Mouse (Mus musculus) neural tube, embryonic 13.5 days (tissue): Measurements from ENCODE around the gene Aldh3b2. TPM values are rescaled to one million over a fixed set of nuclear protein-coding genes. Genes with fewer than 3 reads are reported as not detected.
"Not testable (repeated sequence)": the region's sequence is repeated elsewhere in the genome, so short reads cannot be mapped to it uniquely, and the experiment has no call there.

Experiments
- ATAC-seq: fragments of 200-750 bp; cut with Nextera tagmentation; 2 replicates; pipeline ENCODE4 v1.8.0; 2017; ENCODE audit warnings: low read depth, mild to moderate bottlenecking, moderate TSS enrichment, moderate library complexity
- H3K27ac ChIP-seq: fragments of 300-500 bp; sonication (generic); replicated peaks from 2 replicates; pipeline ENCODE4 v1.5.1; 2015; ENCODE audit warnings: moderate library complexity, mild to moderate bottlenecking, inconsistent platforms
- H3K27me3 ChIP-seq: fragments of 300-500 bp; sonication (generic); 2 replicates; pipeline ENCODE4 v1.6.1; 2015; ENCODE audit warnings: mild to moderate bottlenecking, inconsistent platforms
- H3K36me3 ChIP-seq: fragments of 300-500 bp; sonication (generic); 2 replicates; pipeline ENCODE4 v1.6.1; 2015; ENCODE audit warnings: mild to moderate bottlenecking, inconsistent platforms
- H3K4me1 ChIP-seq: fragments of 300-500 bp; sonication (generic); replicated peaks from 2 replicates; pipeline ENCODE4 v1.6.1; 2015; ENCODE audit warnings: inconsistent platforms
- H3K4me2 ChIP-seq: fragments of 300-500 bp; sonication (generic); 2 replicates; pipeline ENCODE4 v1.6.1; 2015; ENCODE audit warnings: inconsistent platforms, mild to moderate bottlenecking, moderate library complexity
- H3K4me3 ChIP-seq: fragments of 300-500 bp; sonication (generic); 2 replicates; pipeline ENCODE4 v1.5.1; 2015; ENCODE audit warnings: mild to moderate bottlenecking, inconsistent platforms
- H3K9ac ChIP-seq: fragments of 300-500 bp; sonication (generic); 2 replicates; pipeline ENCODE4 v1.6.1; 2015; ENCODE audit warnings: moderate library complexity, mild to moderate bottlenecking, inconsistent platforms
- H3K9me3 ChIP-seq: fragments of 300-500 bp; sonication (generic); 2 replicates; pipeline ENCODE4 v1.6.1; 2016; ENCODE audit warnings: inconsistent platforms
- WGBS: fragments of 180-500 bp; shearing (Covaris S2); methylation state at CpG from one replicate; pipeline ENCODE4 v1.1.7; 2015; 5-methylcytosine and 5-hydroxymethylcytosine counted together
- polyA plus RNA-seq: library from polyadenylated mRNA; unstranded; fragments of >200 nt; fragmentation: Nextera tagmentation; extraction: Ambion mirVana; gene quantifications from 2 replicates; pipeline ENCODE4 v1.2.1, GENCODE M21; 2015

Aldh3b2 gene
- polyA plus RNA-seq, 1 experiment from 2014 or later = 0.14 TPM

- WGBS = 56% methylated on average over 1 of the region's 1 CpGs
These were observed 20.0 kb upstream of the Aldh3b2 start for GRCm38 (mm10) chr19:3952099-3952498.

GRCm38 (mm10) chr19:3955033-3955432 lies 17.1 kb upstream of the Aldh3b2 start:
- ATAC-seq = no peak
- H3K27ac ChIP-seq = no peak overlapping the region
- H3K9ac ChIP-seq = no peak overlapping the region
- no peak overlapping the region for H3K4me2 ChIP-seq
- no peak overlapping the region for H3K4me3 ChIP-seq
- no peaks in the 10 kb centered on the region for H3K9me3 ChIP-seq
- WGBS = 75% methylated on average over 3 of the region's 3 CpGs
- no peaks in the 10 kb centered on the region for H3K36me3 ChIP-seq
- no peaks in the 10 kb centered on the region for H3K4me1 ChIP-seq
- H3K27me3 ChIP-seq = no peaks in the 10 kb centered on the region

More at GRCm38 (mm10) chr19:3952099-3952498, 20.0 kb upstream of the Aldh3b2 start:
- Histone ChIP-seq H3K4me2 (no peak overlapping the region), H3K9ac (no peak overlapping the region), H3K27me3 (no peaks in the 10 kb centered on the region), H3K27ac (no peak overlapping the region), H3K4me3 (no peak overlapping the region), H3K9me3 (no peaks in the 10 kb centered on the region), H3K36me3 (no peaks in the 10 kb centered on the region), H3K4me1 (no peaks in the 10 kb centered on the region)
- no peak for ATAC-seq

- H3K4me2 ChIP-seq = no peak overlapping the region
- no peak overlapping the region for H3K27ac ChIP-seq
- H3K4me1 ChIP-seq = no peaks in the 10 kb centered on the region
- WGBS = 60% methylated on average over 4 of the region's 4 CpGs
- no peaks in the 10 kb centered on the region for H3K9me3 ChIP-seq
- ATAC-seq = no peak
- H3K36me3 ChIP-seq = no peaks in the 10 kb centered on the region
- no peaks in the 10 kb centered on the region for H3K27me3 ChIP-seq
- no peak overlapping the region for H3K4me3 ChIP-seq
- H3K9ac ChIP-seq = no peak overlapping the region
These were observed 16.3 kb upstream of the Aldh3b2 start for GRCm38 (mm10) chr19:3955804-3956203.

- not testable (repeated sequence) for H3K27ac ChIP-seq, H3K9me3 ChIP-seq, H3K36me3 ChIP-seq, ATAC-seq, H3K4me2 ChIP-seq, H3K4me3 ChIP-seq, H3K27me3 ChIP-seq, H3K4me1 ChIP-seq, H3K9ac ChIP-seq
- 80% methylated on average over 5 of the region's 5 CpGs for WGBS
These were observed 14.7 kb upstream of the Aldh3b2 start for GRCm38 (mm10) chr19:3957296-3958036.

- WGBS = 78% methylated on average over 4 of the region's 4 CpGs
- no peak within 1 kb of the TSS for H3K27ac ChIP-seq
- H3K4me2 ChIP-seq = no peak within 1 kb of the TSS
- H3K36me3 ChIP-seq = no peaks in the 10 kb centered on the region
- H3K27me3 ChIP-seq = no peaks in the 10 kb centered on the region
- H3K4me1 ChIP-seq = no peaks in the 10 kb centered on the region
- no peak for ATAC-seq
- no peak within 1 kb of the TSS for H3K9ac ChIP-seq
- no peaks in the 10 kb centered on the region for H3K9me3 ChIP-seq
- no peak within 1 kb of the TSS for H3K4me3 ChIP-seq
These were observed 13.7 kb upstream of the Aldh3b2 start, which contains the start of gene Aldh3b3 for GRCm38 (mm10) chr19:3958470-3958869. Gene Aldh3b3 (plus strand): TSS chr19:3958645.

- Histone ChIP-seq H3K36me3 (no peaks in the 10 kb centered on the region), H3K4me1 (no peaks in the 10 kb centered on the region), H3K9me3 (no peaks in the 10 kb centered on the region), H3K27me3 (no peaks in the 10 kb centered on the region), H3K27ac (no peak overlapping the region), H3K4me3 (no peak overlapping the region), H3K9ac (no peak overlapping the region), H3K4me2 (no peak overlapping the region)
- no peak for ATAC-seq
These were observed 13.1 kb upstream of the Aldh3b2 start for GRCm38 (mm10) chr19:3959030-3959429.

- no peaks in the 10 kb centered on the region for H3K9me3 ChIP-seq
- no peaks in the 10 kb centered on the region for H3K4me1 ChIP-seq
- H3K4me2 ChIP-seq = no peak overlapping the region
- H3K27ac ChIP-seq = no peak overlapping the region
- H3K9ac ChIP-seq = no peak overlapping the region
- ATAC-seq = no peak
- H3K27me3 ChIP-seq = no peaks in the 10 kb centered on the region
- H3K36me3 ChIP-seq = no peaks in the 10 kb centered on the region
- WGBS = 85% methylated on average over 5 of the region's 5 CpGs
- no peak overlapping the region for H3K4me3 ChIP-seq
These were observed 11.9 kb upstream of the Aldh3b2 start for GRCm38 (mm10) chr19:3960211-3960610.

GRCm38 (mm10) chr19:3961805-3962204 lies 10.3 kb upstream of the Aldh3b2 start:
- not testable (repeated sequence) for H3K9ac ChIP-seq, H3K4me2 ChIP-seq, H3K4me1 ChIP-seq, ATAC-seq, H3K4me3 ChIP-seq, H3K36me3 ChIP-seq, H3K27ac ChIP-seq, H3K9me3 ChIP-seq, H3K27me3 ChIP-seq
- 92% methylated on average over 6 of the region's 6 CpGs for WGBS

GRCm38 (mm10) chr19:3962469-3962868 lies 9.7 kb upstream of the Aldh3b2 start:
- H3K36me3 ChIP-seq = no peaks in the 10 kb centered on the region
- H3K4me1 ChIP-seq = no peaks in the 10 kb centered on the region
- H3K4me3 ChIP-seq = no peak overlapping the region
- no peaks in the 10 kb centered on the region for H3K9me3 ChIP-seq
- WGBS = 14% methylated on average over 2 of the region's 2 CpGs
- H3K27me3 ChIP-seq = no peaks in the 10 kb centered on the region
- H3K9ac ChIP-seq = no peak overlapping the region
- ATAC-seq = no peak
- no peak overlapping the region for H3K4me2 ChIP-seq
- no peak overlapping the region for H3K27ac ChIP-seq

- H3K9me3 ChIP-seq = no peaks in the 10 kb centered on the region
- no peak overlapping the region for H3K9ac ChIP-seq
- no peak overlapping the region for H3K4me3 ChIP-seq
- H3K4me1 ChIP-seq = no peaks in the 10 kb centered on the region
- no peak overlapping the region for H3K27ac ChIP-seq
- no peaks in the 10 kb centered on the region for H3K36me3 ChIP-seq
- H3K4me2 ChIP-seq = no peak overlapping the region
- 68% methylated on average over 4 of the region's 4 CpGs for WGBS
- ATAC-seq = no peak
- no peaks in the 10 kb centered on the region for H3K27me3 ChIP-seq
These were observed 8.1 kb upstream of the Aldh3b2 start for GRCm38 (mm10) chr19:3964030-3964429.

GRCm38 (mm10) chr19:3966330-3967075 lies 5.6 kb upstream of the Aldh3b2 start:
- Histone ChIP-seq H3K9me3 (no peaks in the 10 kb centered on the region), H3K4me1 (no peaks in the 10 kb centered on the region), H3K4me2 (no peak overlapping the region), H3K9ac (no peak overlapping the region), H3K27ac (no peak overlapping the region), H3K27me3 (no peaks in the 10 kb centered on the region), H3K36me3 (no peaks in the 10 kb centered on the region), H3K4me3 (no peak overlapping the region)
- WGBS = 65% methylated on average over 11 of the region's 11 CpGs
- no peak for ATAC-seq

- Histone ChIP-seq H3K9me3 (no peaks in the 10 kb centered on the region), H3K4me3 (no peak overlapping the region), H3K9ac (no peak overlapping the region), H3K4me1 (no peaks in the 10 kb centered on the region), H3K4me2 (no peak overlapping the region), H3K27me3 (no peaks in the 10 kb centered on the region), H3K36me3 (no peaks in the 10 kb centered on the region), H3K27ac (no peak overlapping the region)
- ATAC-seq = no peak
- WGBS = 76% methylated on average over 3 of the region's 3 CpGs
These were observed 4.9 kb upstream of the Aldh3b2 start for GRCm38 (mm10) chr19:3967258-3967657.
